Mouse (Mus musculus) liver, adult 2 months (tissue): ENCODE measurements around the gene Apoa2. TPM values are rescaled to one million over a fixed set of nuclear protein-coding genes. Genes with fewer than 3 reads are reported as not detected.
"Not testable (repeated sequence)": the region's sequence is repeated elsewhere in the genome, so short reads cannot be mapped to it uniquely, and the experiment has no call there.

Experiments used
- DNase-seq: peaks from one replicate; pipeline ENCODE4 v3.0.0-alpha.2; 2011; ENCODE audit warnings: low read depth, low spot score; ENCODE audit errors: extremely low read depth
- H3K27ac ChIP-seq: fragments of 200-500 bp; replicated peaks from 2 replicates; pipeline ENCODE4 v1.5.1; 2012; ENCODE audit warnings: low read depth, mild to moderate bottlenecking, control low read depth, inconsistent platforms, low read length; ENCODE audit not compliant: insufficient read depth
- H3K27me3 ChIP-seq: fragments of 200-500 bp; 2 replicates; pipeline ENCODE4 v1.6.1; 2012; ENCODE audit warnings: mild to moderate bottlenecking, moderate library complexity, low read length, inconsistent platforms; ENCODE audit not compliant: control insufficient read depth, insufficient read depth
- H3K36me3 ChIP-seq: fragments of 200-500 bp; 2 replicates; pipeline ENCODE4 v1.6.1; 2012; ENCODE audit warnings: low read length, inconsistent platforms; ENCODE audit not compliant: control insufficient read depth, insufficient read depth
- H3K4me1 ChIP-seq: fragments of 200-500 bp; 2 replicates; pipeline ENCODE4 v1.6.1; 2011; ENCODE audit warnings: low read length; ENCODE audit not compliant: control insufficient read depth, insufficient read depth
- H3K4me3 ChIP-seq: fragments of 200-500 bp; 2 replicates; pipeline ENCODE4 v1.5.1; 2011; ENCODE audit warnings: low read depth, mild to moderate bottlenecking, control low read depth, low read length, moderate library complexity; ENCODE audit not compliant: insufficient read depth
- H3K79me2 ChIP-seq: fragments of 200-500 bp; 2 replicates; pipeline ENCODE4 v1.6.1; 2012; ENCODE audit warnings: inconsistent platforms, mild to moderate bottlenecking, low read length, moderate library complexity; ENCODE audit not compliant: control insufficient read depth, insufficient read depth
- H3K9ac ChIP-seq: fragments of 200-500 bp; 2 replicates; pipeline ENCODE4 v1.6.1; 2012; ENCODE audit warnings: low read depth, mild to moderate bottlenecking, control low read depth, inconsistent platforms, low read length
- CTCF ChIP-seq: fragments of 200-500 bp; IDR thresholded peaks from 2 replicates; pipeline ENCODE4 v1.5.1; 2011; ENCODE audit warnings: low read depth, low read length, control low read depth
- POLR2A ChIP-seq: fragments of 200-500 bp; IDR thresholded peaks from 2 replicates; pipeline ENCODE4 v1.6.1; 2011; ENCODE audit warnings: low read length, control low read depth; ENCODE audit not compliant: insufficient read depth; ENCODE audit errors: extremely low read depth
- WGBS: fragments of 180-500 bp; shearing (Covaris S2); methylation state at CpG from one replicate; pipeline ENCODE4 v1.1.7; 2018; 5-methylcytosine and 5-hydroxymethylcytosine counted together
- polyA plus RNA-seq: library from polyadenylated mRNA; depleted of rRNA; stranded (reverse); fragments of >200 nt; gene quantifications from 2 replicates; pipeline ENCODE4 v1.2.3, GENCODE M21; 2012
- total RNA-seq: library from RNA; depleted of rRNA; stranded (reverse); fragments of >200 nt; gene quantifications from 2 replicates; pipeline ENCODE4 v1.2.3, GENCODE M21; 2014

Apoa2 gene
- total and polyA plus RNA-seq, 2 experiments: 18,176 to 29,095 TPM

GRCm38 (mm10) chr1:171234538-171234937 is 9.7 kb downstream of the Apoa2 start:
- Histone ChIP-seq H3K36me3 (peaks cover 34% of the 10 kb centered on the region), H3K4me1 (peaks cover 22% of the 10 kb centered on the region), H3K4me3 (no peak overlapping the region), H3K27ac (peak overlapping the region; percentile 27; the same call in 1 of the 2 replicates), H3K79me2 (no peaks in the 10 kb centered on the region), H3K27me3 (no peaks in the 10 kb centered on the region), H3K9ac (no peak overlapping the region; the same call in 1 of the 2 replicates)
- no peak for TF ChIP-seq CTCF
- TF ChIP-seq POLR2A: no peak
- no peak for DNase-seq
- WGBS: 95% methylated on average over 4 of the region's 4 CpGs

- DNase-seq: no peak
- no peak overlapping the region for H3K4me3 ChIP-seq
- peaks cover 39% of the 10 kb centered on the region for H3K36me3 ChIP-seq
- peaks cover 17% of the 10 kb centered on the region for H3K4me1 ChIP-seq
- no peaks in the 10 kb centered on the region; the same call in 1 of the 2 replicates for H3K79me2 ChIP-seq
- TF ChIP-seq POLR2A (no peak), CTCF (no peak)
- no peak overlapping the region for H3K9ac ChIP-seq
- H3K27ac ChIP-seq: no peak overlapping the region
- 85% methylated on average over 4 of the region's 4 CpGs for WGBS
- no peaks in the 10 kb centered on the region for H3K27me3 ChIP-seq
Measured at GRCm38 (mm10) chr1:171235791-171236190, 10.9 kb downstream of the Apoa2 start.

- Histone ChIP-seq H3K4me3 (no peak overlapping the region), H3K9ac (no peak overlapping the region), H3K4me1 (peaks cover 13% of the 10 kb centered on the region), H3K27me3 (no peaks in the 10 kb centered on the region), H3K27ac (no peak overlapping the region), H3K36me3 (peaks cover 48% of the 10 kb centered on the region), H3K79me2 (no peaks in the 10 kb centered on the region; the same call in 1 of the 2 replicates)
- TF ChIP-seq POLR2A (no peak), CTCF (no peak)
- 48% methylated on average over 6 of the region's 6 CpGs for WGBS
- no peak for DNase-seq
Measured at GRCm38 (mm10) chr1:171237438-171237837, 12.6 kb downstream of the Apoa2 start.

GRCm38 (mm10) chr1:171238463-171238862 is 13.6 kb downstream of the Apoa2 start:
- H3K9ac ChIP-seq: no peak overlapping the region
- H3K79me2 ChIP-seq: no peaks in the 10 kb centered on the region; the same call in 1 of the 2 replicates
- H3K36me3 ChIP-seq: peaks cover 50% of the 10 kb centered on the region
- WGBS: 56% methylated on average over 14 of the region's 14 CpGs
- no peak overlapping the region for H3K27ac ChIP-seq
- TF ChIP-seq CTCF (peak; percentile 94), POLR2A (no peak)
- H3K4me3 ChIP-seq: no peak overlapping the region
- H3K4me1 ChIP-seq: peaks cover 8% of the 10 kb centered on the region; the same call in 1 of the 2 replicates
- peak; percentile 54 for DNase-seq
- H3K27me3 ChIP-seq: no peaks in the 10 kb centered on the region

- H3K4me1 ChIP-seq: peaks cover 4% of the 10 kb centered on the region; the same call in 1 of the 2 replicates
- no peaks in the 10 kb centered on the region; the same call in 1 of the 2 replicates for H3K79me2 ChIP-seq
- WGBS: 56% methylated on average over 15 of the region's 15 CpGs
- H3K4me3 ChIP-seq: no peak overlapping the region
- no peaks in the 10 kb centered on the region for H3K27me3 ChIP-seq
- peak; percentile 65 for DNase-seq
- no peak overlapping the region; the same call in 1 of the 2 replicates for H3K27ac ChIP-seq
- no peak overlapping the region for H3K9ac ChIP-seq
- TF ChIP-seq CTCF: no peak
- TF ChIP-seq POLR2A: no peak
- peaks cover 54% of the 10 kb centered on the region for H3K36me3 ChIP-seq
Measured at GRCm38 (mm10) chr1:171239992-171240744, 15.3 kb downstream of the Apoa2 start.

- Histone ChIP-seq H3K79me2 (no peaks in the 10 kb centered on the region; the same call in 1 of the 2 replicates), H3K4me3 (no peak overlapping the region), H3K27ac (no peak overlapping the region), H3K9ac (no peak overlapping the region), H3K27me3 (no peaks in the 10 kb centered on the region), H3K4me1 (peaks cover 4% of the 10 kb centered on the region), H3K36me3 (peaks cover 47% of the 10 kb centered on the region)
- no peak for DNase-seq
- WGBS: 75% methylated on average over 10 of the region's 10 CpGs
- no peak for TF ChIP-seq CTCF
- no peak for TF ChIP-seq POLR2A
Measured at GRCm38 (mm10) chr1:171240911-171241310, 16.1 kb downstream of the Apoa2 start.

GRCm38 (mm10) chr1:171241952-171242351 is 17.1 kb downstream of the Apoa2 start:
- not testable (repeated sequence) for H3K27me3 ChIP-seq, H3K4me1 ChIP-seq, H3K4me3 ChIP-seq, H3K79me2 ChIP-seq, H3K9ac ChIP-seq
- Histone ChIP-seq H3K27ac (peak overlapping the region; percentile 10; the same call in 1 of the 2 replicates), H3K36me3 (peaks cover 38% of the 10 kb centered on the region)
- 65% methylated on average over 12 of the region's 12 CpGs for WGBS
- DNase-seq: peak; percentile 49
